In the genomic region with DNA sequence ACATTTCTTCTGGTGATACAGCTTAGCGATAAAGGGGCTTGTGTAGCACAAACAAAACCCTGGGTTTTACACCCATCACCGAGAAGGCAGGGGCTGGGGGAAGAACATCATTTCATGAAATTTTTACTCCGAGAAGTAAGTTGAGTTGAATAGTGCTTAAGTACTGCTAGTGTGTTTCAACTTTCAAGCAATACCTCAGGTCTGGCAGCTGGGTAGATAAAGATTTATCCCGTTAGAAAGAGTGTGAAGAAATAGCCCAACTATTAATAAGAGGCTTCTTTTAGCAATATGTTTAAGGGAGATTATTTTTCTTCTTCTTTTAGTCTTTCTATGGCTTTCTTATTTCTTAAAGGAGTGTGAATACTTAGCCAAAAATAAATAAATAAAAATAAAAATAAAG, we compare ENCODE assay signal across 19 mouse cellular contexts. TPM values are rescaled to one million over a fixed set of nuclear protein-coding genes. Genes with fewer than 3 reads are reported as not detected.
A peak's percentile ranks its signal among the peaks of the same experiment; 100 is the strongest.
DNase-seq lines count a peak whose midpoint lies in the region; ATAC-seq lines count a peak whose summit lies in the region.
"Had no signal": no experiment of that assay in that cellular context is flagged by ENCODE, and none has a peak within 500 bp of the region (broad histone marks: within the 10 kb centered on the region; RNA-seq: fewer than 3 reads in every experiment).

No protein-coding gene starts in this region.

- H3K4me1 ChIP-seq in heart, embryonic 11.5 days (ENCODE audit: control insufficient read depth, insufficient read depth, low read length): peaks cover 24% of the 10 kb centered on the region
- peaks cover 13% of the 10 kb centered on the region; the same call in 1 of the 2 replicates for H3K4me1 ChIP-seq in lung, embryonic 16.5 days (replicated peaks; ENCODE audit: control insufficient read depth, insufficient read depth, low read length)
- peaks cover 20% of the 10 kb centered on the region for H3K4me1 ChIP-seq in intestine, embryonic 16.5 days (ENCODE audit: control insufficient read depth, insufficient read depth, low read length)
- H3K4me1 ChIP-seq in stomach, embryonic 15.5 days: peaks cover 23% of the 10 kb centered on the region
- H3K4me1 ChIP-seq: neural tube, embryonic 12.5 days had no signal

- H3K27me3 ChIP-seq in heart, embryonic 11.5 days (ENCODE audit: control insufficient read depth, insufficient read depth, low read length): no peaks in the 10 kb centered on the region
- H3K27me3 ChIP-seq in lung, embryonic 16.5 days (ENCODE audit: control insufficient read depth, insufficient read depth, low read depth, low read length): no peaks in the 10 kb centered on the region
- no peaks in the 10 kb centered on the region for H3K27me3 ChIP-seq in intestine, embryonic 16.5 days (replicated peaks; ENCODE audit: control insufficient read depth, insufficient read depth, low read length)
- H3K27me3 ChIP-seq in stomach, embryonic 15.5 days (replicated peaks): no peaks in the 10 kb centered on the region
- H3K27me3 ChIP-seq: CH12.LX; forebrain, embryonic 13.5 days; hindbrain, embryonic 15.5 days; midbrain, embryonic 13.5 days; neural tube, embryonic 12.5 days had no signal

- H3K4me2 ChIP-seq in heart, embryonic 11.5 days: no peak overlapping the region
- no peak overlapping the region for H3K4me2 ChIP-seq in lung, embryonic 16.5 days (ENCODE audit: low read depth, low read length)
- no peak overlapping the region for H3K4me2 ChIP-seq in intestine, embryonic 16.5 days (ENCODE audit: low read depth, low read length)
- H3K4me2 ChIP-seq in stomach, embryonic 15.5 days: no peak overlapping the region
- H3K4me2 ChIP-seq: forebrain, embryonic 13.5 days; hindbrain, embryonic 15.5 days; midbrain, embryonic 13.5 days; neural tube, embryonic 12.5 days had no signal

- ATAC-seq in heart, embryonic 11.5 days (replicated peaks; ENCODE audit: insufficient number of reproducible peaks, low FRiP score, low TSS enrichment): no peak
- ATAC-seq in lung, embryonic 16.5 days (ENCODE audit: low read depth): no peak
- no peak for ATAC-seq in intestine, embryonic 16.5 days
- no peak for ATAC-seq in stomach, embryonic 15.5 days (ENCODE audit: insufficient read depth, low FRiP score, low read depth)
- ATAC-seq: forebrain, embryonic 13.5 days; midbrain, embryonic 13.5 days had no signal

- H3K36me3 ChIP-seq in heart, embryonic 11.5 days (ENCODE audit: control insufficient read depth, insufficient read depth, low read length): no peaks in the 10 kb centered on the region
- H3K36me3 ChIP-seq in lung, embryonic 16.5 days (ENCODE audit: control insufficient read depth, insufficient read depth, low read length): no peaks in the 10 kb centered on the region
- H3K36me3 ChIP-seq in intestine, embryonic 16.5 days (ENCODE audit: control insufficient read depth, insufficient read depth, low read length): no peaks in the 10 kb centered on the region
- no peaks in the 10 kb centered on the region for H3K36me3 ChIP-seq in stomach, embryonic 15.5 days
- H3K36me3 ChIP-seq: hindbrain, embryonic 15.5 days; midbrain, embryonic 13.5 days; neural tube, embryonic 12.5 days had no signal

- 65% methylated on average over 4 of the region's 4 CpGs for WGBS in heart, embryonic 11.5 days (ENCODE audit: insufficient replicate concordance)
- WGBS in lung, embryonic 16.5 days: 60% methylated on average over 4 of the region's 4 CpGs
- 74% methylated on average over 4 of the region's 4 CpGs for WGBS in intestine, embryonic 16.5 days
- WGBS in stomach, embryonic 15.5 days: 80% methylated on average over 4 of the region's 4 CpGs

- no peak for DNase-seq in heart, postnatal 4 days
- DNase-seq in lung, postnatal 36 days: no peak
- DNase-seq in cerebellum, adult 9-11 months: no peak
- DNase-seq: adrenal gland, postnatal 36 days; cerebellum, adult 2 months; gastrocnemius, postnatal 25 days; heart, postnatal 36 days; kidney, adult 2 months; kidney, postnatal 10 days; right cerebral cortex, adult 18-20 months had no signal

- H3K27ac ChIP-seq in heart, embryonic 11.5 days (ENCODE audit: low read depth, low read length): peak overlapping the region; percentile 83
- peak overlapping the region; percentile 68 for H3K27ac ChIP-seq in lung, embryonic 16.5 days (ENCODE audit: low read length)
- H3K27ac ChIP-seq in intestine, embryonic 16.5 days (ENCODE audit: low read length): peak overlapping the region; percentile 73
- H3K27ac ChIP-seq in stomach, embryonic 15.5 days: peak overlapping the region; percentile 75; the same call in 1 of the 2 replicates
- H3K27ac ChIP-seq: forebrain, embryonic 13.5 days; hindbrain, embryonic 15.5 days; midbrain, embryonic 13.5 days; neural tube, embryonic 12.5 days had no signal

- 0 out of 2 replicates have a peak overlapping the region, but pooled peaks have one; percentile 39 for H3K9ac ChIP-seq in heart, embryonic 11.5 days (ENCODE audit: low read depth, low read length)
- H3K9ac ChIP-seq in lung, embryonic 16.5 days (ENCODE audit: low read length): no peak overlapping the region
- H3K9ac ChIP-seq in intestine, embryonic 16.5 days (ENCODE audit: low read depth, low read length): no peak overlapping the region
- H3K9ac ChIP-seq in stomach, embryonic 15.5 days: no peak overlapping the region
- H3K9ac ChIP-seq: forebrain, embryonic 13.5 days; hindbrain, embryonic 15.5 days; midbrain, embryonic 13.5 days; neural tube, embryonic 12.5 days had no signal

- no peaks in the 10 kb centered on the region for H3K9me3 ChIP-seq in heart, embryonic 11.5 days (replicated peaks; ENCODE audit: control insufficient read depth, low read length)
- no peaks in the 10 kb centered on the region for H3K9me3 ChIP-seq in lung, embryonic 16.5 days (ENCODE audit: control insufficient read depth, low read length)
- no peaks in the 10 kb centered on the region for H3K9me3 ChIP-seq in intestine, embryonic 16.5 days (ENCODE audit: control insufficient read depth, low read length)
- no peaks in the 10 kb centered on the region for H3K9me3 ChIP-seq in stomach, embryonic 15.5 days
- H3K9me3 ChIP-seq: forebrain, embryonic 13.5 days; hindbrain, embryonic 15.5 days; midbrain, embryonic 13.5 days; neural tube, embryonic 12.5 days had no signal

- no peak overlapping the region for H3K4me3 ChIP-seq in heart, embryonic 11.5 days (ENCODE audit: low read depth, low read length)
- H3K4me3 ChIP-seq in lung, embryonic 16.5 days (ENCODE audit: low read length): no peak overlapping the region
- H3K4me3 ChIP-seq in intestine, embryonic 16.5 days (ENCODE audit: low read length): no peak overlapping the region
- H3K4me3 ChIP-seq in stomach, embryonic 15.5 days (replicated peaks): no peak overlapping the region
- H3K4me3 ChIP-seq: forebrain, embryonic 13.5 days; hindbrain, embryonic 15.5 days; midbrain, embryonic 13.5 days; neural tube, embryonic 12.5 days had no signal

RNA-seq across cellular contexts. Expression of gene Hipk2, which starts 47.5 kb away (rescaled TPM):
- 15.1 and 18.9 TPM in 2 replicates for polyA plus RNA-seq in heart, embryonic 11.5 days (2014; fragmentation: Nextera tagmentation; extraction: Ambion mirVana)
- 10 to 100 TPM; 73.4 to 75.5 TPM for total RNA-seq in heart, postnatal 4 days (2021)
- 19.8 and 21.0 TPM in 2 replicates for polyA plus RNA-seq in lung, embryonic 16.5 days (2015; fragmentation: Nextera tagmentation; extraction: Ambion mirVana)
- 16.2 and 18.7 TPM in 2 replicates for polyA plus RNA-seq in intestine, embryonic 16.5 days (2015; fragmentation: Nextera tagmentation; extraction: Ambion mirVana)
- polyA plus RNA-seq in stomach, embryonic 15.5 days (2015; fragmentation: Nextera tagmentation; extraction: Ambion mirVana): 23.8 and 25.6 TPM in 2 replicates

RNA-seq across cellular contexts. Expression of gene Tbxas1, which starts 48.2 kb away (rescaled TPM):
- 1.7 and 2.4 TPM in 2 replicates for polyA plus RNA-seq in heart, embryonic 11.5 days (2014; fragmentation: Nextera tagmentation; extraction: Ambion mirVana)
- total RNA-seq in heart, postnatal 4 days (2021): 1 to 10 TPM in 1 of 2 experiments, under 1 TPM in 1; 0.72 to 1.2 TPM
- 3.9 and 4.1 TPM in 2 replicates for polyA plus RNA-seq in lung, embryonic 16.5 days (2015; fragmentation: Nextera tagmentation; extraction: Ambion mirVana)
- polyA plus RNA-seq in intestine, embryonic 16.5 days (2015; fragmentation: Nextera tagmentation; extraction: Ambion mirVana): 4.3 and 4.8 TPM in 2 replicates
- polyA plus RNA-seq in stomach, embryonic 15.5 days (2015; fragmentation: Nextera tagmentation; extraction: Ambion mirVana): 3.4 and 3.5 TPM in 2 replicates
- total RNA-seq: CH12.LX had no signal
